In genomic region chr12:117786621-117787020, GRCm38 (mm10) we compare ENCODE assay signal across 21 mouse cellular contexts.
"Had no signal": no experiment of that assay in that cellular context is flagged by ENCODE, and none has a peak within 500 bp of the region (broad histone marks: within the 10 kb centered on the region; RNA-seq: fewer than 3 reads in every experiment).

No protein-coding gene starts in this region.

- H3K9ac ChIP-seq: lung, embryonic 15.5 days; midbrain, embryonic 13.5 days; midbrain, embryonic 15.5 days; neural tube, embryonic 12.5 days; stomach, embryonic 15.5 days had no signal

- H3K27ac ChIP-seq: lung, embryonic 15.5 days; macrophage; midbrain, embryonic 13.5 days; midbrain, embryonic 15.5 days; neural tube, embryonic 12.5 days; stomach, embryonic 15.5 days; stomach, postnatal 0 days had no signal

- H3K36me3 ChIP-seq: lung, embryonic 15.5 days; midbrain, embryonic 13.5 days; midbrain, embryonic 15.5 days; neural tube, embryonic 12.5 days; stomach, embryonic 15.5 days had no signal

- H3K9me3 ChIP-seq: lung, embryonic 15.5 days; megakaryocyte, embryonic 14.5 days; midbrain, embryonic 13.5 days; midbrain, embryonic 15.5 days; neural tube, embryonic 12.5 days; stomach, embryonic 15.5 days had no signal

- H3K4me1 ChIP-seq: lung, embryonic 15.5 days; megakaryocyte, embryonic 14.5 days had no signal

- H3K27me3 ChIP-seq: lung, embryonic 15.5 days; stomach, embryonic 15.5 days had no signal

- DNase-seq: lung, adult 2 months; lung, postnatal 14 days; lung, postnatal 36 days; retina, postnatal 1 day; right cerebral cortex, adult 18-20 months; right cerebral cortex, postnatal 25 days; right cerebral cortex, postnatal 4 days; spleen, adult 18-20 months; thymus, adult 2 months; thymus, postnatal 25 days; thymus, postnatal 4 days had no signal

- ATAC-seq: lung, postnatal 0 days; midbrain, embryonic 13.5 days; midbrain, embryonic 15.5 days had no signal

- H3K4me3 ChIP-seq: lung, embryonic 15.5 days; megakaryocyte, embryonic 14.5 days; midbrain, embryonic 13.5 days; midbrain, embryonic 15.5 days; neural tube, embryonic 12.5 days; stomach, embryonic 15.5 days had no signal

- H3K4me2 ChIP-seq: lung, embryonic 15.5 days; midbrain, embryonic 11.5 days; midbrain, embryonic 13.5 days; midbrain, embryonic 15.5 days; neural tube, embryonic 12.5 days; stomach, embryonic 15.5 days had no signal
